Mouse (Mus musculus): ENCODE data around the gene Epm2aip1.
A peak's percentile ranks its signal among the peaks of the same experiment; 100 is the strongest.

The Epm2aip1 gene

DNA sequence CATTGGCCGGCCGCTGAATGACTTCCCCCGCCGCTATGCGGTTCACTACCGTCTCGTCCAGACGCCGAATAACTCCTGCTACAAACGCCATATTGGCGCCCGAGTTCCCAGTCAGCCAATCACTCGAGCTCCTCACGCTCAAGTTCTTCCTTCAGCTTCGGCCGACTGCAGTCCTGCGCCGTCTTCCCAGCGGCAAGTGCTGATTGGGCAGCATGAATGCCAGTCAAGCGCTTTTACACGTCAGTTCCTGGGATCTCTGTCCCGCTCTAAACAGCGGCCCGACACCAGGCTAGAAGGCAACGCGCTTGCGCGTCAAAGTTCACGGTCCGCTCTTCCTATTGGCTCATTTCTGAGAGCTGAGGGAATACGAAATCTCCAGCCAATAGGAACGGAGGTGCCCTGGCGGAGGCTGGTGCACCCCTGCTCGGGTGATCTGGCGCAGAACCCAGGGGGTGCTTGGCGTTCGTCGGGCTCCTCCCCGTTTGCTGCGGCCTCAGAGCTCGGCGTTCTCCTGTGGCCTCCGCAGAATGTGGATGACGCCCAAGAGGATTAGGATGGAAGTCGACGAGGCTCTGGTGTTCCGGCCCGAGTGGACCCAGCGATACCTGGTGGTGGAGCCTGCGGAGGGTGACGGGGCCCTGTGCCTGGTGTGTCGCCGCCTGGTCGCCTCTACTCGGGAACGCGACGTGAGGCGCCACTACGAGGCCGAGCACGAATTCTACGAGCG, at the start of gene Epm2aip1, which contains the start of gene Mlh1:
Gene Epm2aip1 (plus strand): TSS at position 496 of the 727 bp plus-strand sequence.
Gene Mlh1 (minus strand): TSS at position 358 of the 727 bp plus-strand sequence.
- peak; percentile 100 for DNase-seq (ENCODE audit: low read depth, low spot score)

DNA sequence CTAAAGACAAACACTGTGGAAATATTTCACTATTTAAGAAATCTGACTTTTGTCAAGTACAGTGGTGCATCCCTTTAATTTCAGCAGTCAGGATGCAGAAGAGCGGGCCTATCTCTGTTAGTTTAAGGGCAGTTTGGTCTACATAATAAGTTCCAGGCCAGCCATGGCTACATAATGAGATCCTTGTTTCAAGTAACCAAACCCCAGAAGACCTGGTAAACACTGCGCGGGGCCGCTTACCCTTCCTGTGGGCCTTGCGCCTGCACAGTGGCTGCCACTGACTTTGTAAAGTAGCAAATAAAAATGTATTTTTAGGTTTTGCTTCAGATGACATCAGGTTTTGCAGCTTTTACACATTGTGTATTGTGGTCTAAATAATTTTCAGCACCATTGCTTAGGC, 48.3 kb upstream of the Epm2aip1 start:
- DNase-seq (ENCODE audit: low read depth, low spot score): no peak

DNA sequence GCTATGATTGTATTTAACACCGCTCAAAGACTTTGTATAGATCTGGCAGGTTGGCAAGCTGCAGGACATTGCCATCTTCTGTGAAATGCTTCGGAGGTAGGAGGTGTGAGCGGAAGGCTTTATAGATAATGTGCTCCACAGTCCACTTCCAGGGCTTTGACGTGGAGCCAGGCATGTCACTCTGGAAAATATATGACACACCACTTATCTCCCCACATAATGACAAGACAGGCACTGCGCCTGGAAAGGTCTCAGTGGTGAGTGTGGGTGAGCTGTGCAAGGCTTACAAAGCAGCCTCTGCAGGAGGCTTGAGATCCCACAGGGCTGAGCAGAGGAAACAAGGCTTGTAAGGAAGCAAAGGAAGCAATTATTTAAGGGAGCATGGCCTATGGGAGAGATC, 43.3 kb upstream of the Epm2aip1 start:
- no peak for DNase-seq (ENCODE audit: low read depth, low spot score)

DNA sequence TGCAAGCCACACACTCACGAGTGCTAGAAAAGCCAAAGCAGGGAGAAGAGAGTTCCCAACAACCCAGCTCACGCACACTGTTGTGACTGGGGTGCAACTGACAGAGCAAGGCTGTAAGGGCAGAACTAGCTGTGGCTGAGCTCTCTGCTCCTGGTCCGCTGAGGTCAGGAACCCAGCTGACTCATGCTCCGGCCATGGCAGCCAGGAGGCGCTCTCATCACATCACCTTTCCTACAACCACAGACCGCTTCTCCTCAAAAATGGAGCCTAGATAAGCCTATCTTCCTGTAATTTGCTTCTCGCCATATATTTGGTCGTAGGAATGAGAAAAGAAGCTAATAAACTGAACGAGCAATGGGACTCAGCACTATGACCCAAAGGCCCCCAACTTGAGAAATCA, 37.0 kb upstream of the Epm2aip1 start:
- no peak for DNase-seq (ENCODE audit: low read depth, low spot score)

DNA sequence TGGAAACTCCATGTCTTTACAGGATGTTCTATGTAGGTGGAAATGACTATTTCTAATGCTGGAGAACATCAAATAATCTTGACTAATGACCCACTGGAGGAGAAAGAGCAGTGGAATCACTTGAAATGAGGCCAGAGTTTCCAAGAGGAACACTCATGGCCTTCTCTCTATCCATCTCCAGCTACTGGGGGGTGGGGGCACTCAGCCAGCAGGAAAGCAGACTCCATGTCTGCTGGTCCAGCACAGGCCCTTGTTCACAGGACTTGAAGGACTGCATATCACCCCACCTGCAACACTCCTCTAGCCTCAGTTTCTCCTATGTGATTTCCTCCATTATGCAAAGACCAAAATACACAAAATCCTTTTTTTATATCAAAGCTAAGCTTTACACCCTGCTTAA, 34.0 kb upstream of the Epm2aip1 start:
- no peak for DNase-seq (ENCODE audit: low read depth, low spot score)

DNA sequence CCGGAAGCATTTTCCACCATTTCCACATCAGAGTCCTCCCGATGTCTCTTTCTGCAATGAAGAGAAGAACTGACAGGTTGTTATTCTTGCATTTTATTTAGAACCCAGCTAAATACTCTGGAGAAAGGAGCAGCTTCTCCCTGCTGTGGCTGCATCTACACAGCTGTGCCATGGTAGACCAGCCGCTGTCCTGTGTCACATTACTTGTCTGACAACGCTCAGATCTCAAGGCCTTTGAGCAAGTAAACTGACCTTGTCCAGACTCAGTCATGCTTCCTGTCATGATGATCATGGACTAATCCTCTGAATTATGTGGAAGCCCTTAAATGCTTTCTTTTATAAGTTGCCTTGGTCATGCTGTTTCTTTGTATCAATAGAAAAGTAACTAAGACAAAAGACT, 31.9 kb upstream of the Epm2aip1 start:
- no peak for DNase-seq (ENCODE audit: low read depth, low spot score)

DNA sequence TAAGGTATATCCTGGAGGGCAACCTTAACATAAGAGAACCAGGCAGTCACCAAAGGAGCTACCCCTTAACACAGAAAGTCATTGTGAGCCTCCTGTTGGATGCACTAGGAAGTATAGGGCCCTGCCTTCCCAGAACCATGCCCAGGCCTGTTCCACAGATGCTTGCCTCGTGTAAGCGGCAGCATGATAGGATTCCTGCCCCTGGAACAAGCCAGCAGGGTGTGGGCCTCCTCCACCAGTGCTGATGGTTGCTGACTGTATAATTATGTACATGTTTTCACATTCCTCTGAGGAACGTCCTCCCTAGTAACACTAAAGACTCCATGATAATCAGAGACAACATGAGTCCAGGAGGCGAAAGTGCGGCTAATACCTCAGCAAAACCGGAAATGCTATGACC, 28.3 kb upstream of the Epm2aip1 start:
- DNase-seq (ENCODE audit: low read depth, low spot score): no peak

DNA sequence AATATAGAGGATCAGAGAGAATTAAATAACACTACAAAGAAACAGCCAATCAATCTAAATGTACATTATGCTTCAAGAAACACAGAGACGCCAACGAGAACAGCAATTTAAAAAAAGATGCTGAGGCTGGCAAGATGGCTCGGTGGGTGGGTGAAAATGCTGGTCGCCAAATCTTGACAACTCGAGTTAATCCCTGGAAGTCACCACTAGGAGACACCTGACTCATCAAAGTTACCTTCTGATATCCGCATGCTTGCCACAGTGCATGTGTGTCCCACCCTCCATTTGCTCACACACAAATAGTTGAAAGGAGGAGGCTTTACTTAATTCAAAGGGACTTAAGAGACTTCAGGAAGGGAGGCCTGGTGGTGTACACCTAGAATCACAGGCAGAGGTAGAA, 26.2 kb upstream of the Epm2aip1 start:
- DNase-seq (ENCODE audit: low read depth, low spot score): no peak

DNA sequence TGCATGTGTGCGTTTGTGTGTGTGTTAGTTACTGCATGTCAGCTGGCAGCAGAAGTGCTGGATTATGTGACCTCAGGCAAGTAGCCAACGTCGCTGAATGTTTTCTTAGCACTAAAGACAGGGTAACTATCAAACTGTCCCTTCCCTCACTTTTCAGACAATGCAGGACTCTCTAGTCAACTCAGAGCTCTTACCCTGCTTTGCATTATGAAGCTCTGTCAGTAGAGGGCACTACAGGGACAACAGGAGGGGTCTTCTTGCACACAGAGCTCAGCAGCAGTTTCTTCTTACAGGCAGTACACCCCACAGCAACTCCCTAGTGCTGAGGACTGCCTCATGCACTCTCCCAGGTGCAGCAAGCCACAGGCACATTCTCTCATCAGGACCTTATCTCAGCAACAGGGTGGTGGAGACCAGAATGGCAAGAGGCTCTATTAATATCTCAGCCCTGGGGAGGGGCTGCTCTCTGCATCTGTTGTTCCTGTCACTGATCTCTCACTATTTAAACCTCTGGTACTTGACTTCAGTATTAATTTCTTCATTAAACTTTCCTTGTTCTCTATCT, 24.0 kb upstream of the Epm2aip1 start:
- DNase-seq (ENCODE audit: low read depth, low spot score): no peak

DNA sequence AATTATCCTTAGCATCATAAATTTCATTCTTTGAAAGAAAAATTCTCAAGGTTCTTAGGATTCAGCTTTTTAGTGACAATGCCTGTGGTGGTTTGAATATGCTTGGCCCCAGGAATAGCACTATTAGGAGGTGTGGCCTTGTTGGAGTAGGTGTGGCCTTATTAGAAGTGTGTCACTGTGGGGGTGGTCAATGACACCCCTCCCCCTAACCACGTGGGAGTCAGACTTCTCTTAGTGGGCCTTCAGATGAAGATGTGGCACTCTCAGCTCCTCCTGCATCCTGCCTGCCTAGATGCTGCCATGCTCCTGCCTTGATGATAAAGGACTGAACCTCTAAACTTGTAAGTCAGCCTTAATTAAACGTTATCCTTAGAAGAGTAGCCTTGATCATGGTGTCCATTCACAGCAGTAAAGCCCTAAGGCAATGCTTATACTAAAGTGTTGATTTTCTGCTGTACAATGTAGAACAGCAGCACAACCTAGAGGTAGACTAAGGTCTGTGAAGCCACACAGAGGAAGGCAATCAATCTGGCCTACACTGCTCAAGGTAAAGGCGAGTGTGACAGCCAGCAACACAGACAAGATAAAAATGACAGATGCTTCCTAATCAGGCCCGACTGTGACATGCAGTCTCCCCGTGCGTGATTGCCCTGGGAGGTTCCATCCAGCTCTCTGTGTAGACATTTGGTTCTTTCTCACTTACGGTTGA, 19.4 kb upstream of the Epm2aip1 start:
- DNase-seq (ENCODE audit: low read depth, low spot score): no peak

DNA sequence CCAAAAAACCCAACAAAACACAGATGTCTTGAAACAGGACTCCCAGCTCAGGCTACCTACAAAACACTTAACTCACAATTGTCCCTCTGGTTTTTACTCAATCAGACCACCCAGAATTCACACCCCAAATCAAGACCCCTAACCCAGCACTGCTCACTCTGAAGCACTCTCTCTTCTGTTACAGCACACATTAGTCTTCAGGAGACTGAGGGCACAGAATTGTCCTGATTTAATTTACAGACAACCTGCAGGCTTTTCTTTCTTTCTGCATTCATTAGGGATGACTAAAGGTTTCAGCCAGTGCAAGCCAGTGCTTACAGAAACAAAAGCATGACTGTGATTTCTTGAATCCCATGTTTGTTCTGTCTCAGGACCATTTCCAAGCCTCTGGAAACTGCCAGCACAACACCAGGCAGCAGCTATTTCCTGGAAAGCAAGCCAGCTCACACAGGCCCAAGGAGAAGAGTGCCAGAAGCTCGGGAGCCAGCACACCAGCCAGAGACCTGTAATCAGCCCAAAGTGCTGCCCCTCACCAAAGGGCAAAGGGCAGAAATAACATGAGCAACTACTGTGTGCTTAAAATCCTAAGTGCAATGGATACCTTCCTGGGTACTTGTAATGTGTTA, 11.3 kb upstream of the Epm2aip1 start:
- DNase-seq (ENCODE audit: low read depth, low spot score): no peak

DNA sequence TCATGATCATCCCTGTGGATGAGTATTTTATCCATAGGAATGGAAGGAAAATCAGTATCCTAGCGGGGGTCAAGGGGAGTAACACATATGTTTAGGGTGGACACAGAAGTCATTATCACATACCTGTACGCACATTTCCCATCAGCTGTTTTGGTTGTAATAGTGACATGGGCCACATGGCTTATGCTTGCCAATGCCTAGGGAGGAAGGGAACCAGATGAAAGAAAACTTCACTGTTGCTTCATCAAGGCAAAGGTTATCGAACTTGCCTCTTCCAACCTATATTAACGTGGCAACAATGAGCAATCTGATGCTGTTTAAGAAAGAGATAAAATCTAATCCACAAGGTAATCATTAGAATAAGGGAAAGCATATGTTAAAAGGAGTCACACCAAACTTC, 10.4 kb upstream of the Epm2aip1 start:
- DNase-seq (ENCODE audit: low read depth, low spot score): no peak

DNA sequence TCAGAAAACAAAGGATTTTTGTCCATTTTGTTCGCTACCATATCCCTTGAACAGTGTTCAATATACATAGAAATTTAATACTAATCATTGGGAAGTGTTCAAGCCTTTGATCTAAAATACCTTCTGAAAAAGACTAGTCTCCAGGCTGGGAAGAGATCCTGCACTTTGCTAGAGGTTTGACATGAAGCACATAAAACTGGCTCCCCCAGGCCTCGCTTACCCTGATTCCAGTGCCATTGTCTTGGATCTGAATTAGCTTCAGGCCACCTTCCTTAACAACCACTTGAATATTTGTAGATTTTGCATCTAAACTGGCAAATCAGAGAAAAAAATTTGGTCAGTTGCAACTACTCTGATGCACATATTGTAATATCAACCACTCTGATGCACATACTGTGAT, 3.7 kb upstream of the Epm2aip1 start:
- no peak for DNase-seq (ENCODE audit: low read depth, low spot score)

DNA sequence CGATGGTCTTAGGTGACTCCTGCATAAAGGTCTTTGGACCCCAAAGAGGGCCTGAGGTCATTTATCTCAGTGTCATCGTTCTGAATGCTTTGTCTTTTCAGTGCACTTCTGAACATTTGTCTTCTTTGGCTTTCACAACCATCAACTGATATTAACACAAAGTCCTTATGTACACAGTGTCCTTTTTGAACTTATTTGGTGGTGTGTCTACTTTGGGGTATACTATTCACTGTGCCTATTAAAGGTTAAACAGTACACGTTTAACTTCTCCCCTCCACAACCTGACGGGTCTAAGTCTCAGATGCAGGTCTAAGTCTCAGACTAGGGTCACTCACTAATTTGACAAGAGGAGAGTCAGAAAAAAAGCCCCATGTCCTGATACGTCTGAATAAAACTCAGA, 1.1 kb upstream of the Epm2aip1 start:
- DNase-seq (ENCODE audit: low read depth, low spot score): no peak

DNA sequence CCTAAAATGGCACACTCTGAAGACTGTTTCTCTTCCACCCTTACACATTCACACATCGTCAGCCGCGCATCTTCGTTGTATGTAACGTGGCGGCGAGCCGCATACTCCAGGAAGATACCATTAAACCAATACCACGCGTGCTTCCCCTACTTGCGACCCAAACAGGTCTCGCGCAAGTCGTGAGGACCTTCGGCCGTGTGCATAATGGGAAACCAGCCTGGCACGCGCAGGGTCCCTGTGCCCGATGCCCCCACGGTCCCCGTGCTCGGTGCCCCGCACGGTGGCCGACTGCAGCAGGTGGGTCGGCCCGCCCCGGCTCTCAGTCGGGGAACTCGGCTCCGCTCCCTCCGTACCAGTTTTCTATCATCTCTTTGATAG, 684 bp upstream of the Epm2aip1 start:
- no peak for DNase-seq (ENCODE audit: low read depth, low spot score)

DNA sequence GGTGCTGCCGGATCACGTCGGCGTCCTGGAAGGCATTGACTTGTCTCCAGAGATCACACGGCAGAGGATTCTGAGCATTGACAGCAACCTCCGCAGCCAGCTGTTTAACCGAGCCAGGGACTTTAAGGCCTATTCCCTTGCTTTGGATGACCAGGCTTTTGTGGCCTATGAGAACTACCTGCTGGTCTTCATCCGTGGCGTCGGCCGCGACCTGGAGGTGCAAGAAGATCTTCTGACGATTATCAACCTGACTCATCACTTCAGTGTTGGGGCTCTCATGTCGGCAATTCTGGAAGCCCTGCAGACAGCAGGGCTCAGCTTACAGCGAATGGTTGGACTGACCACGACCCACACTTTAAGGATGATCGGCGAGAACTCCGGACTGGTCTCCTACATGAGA, 627 bp downstream of the Epm2aip1 start:
- DNase-seq (ENCODE audit: low read depth, low spot score): no peak

DNA sequence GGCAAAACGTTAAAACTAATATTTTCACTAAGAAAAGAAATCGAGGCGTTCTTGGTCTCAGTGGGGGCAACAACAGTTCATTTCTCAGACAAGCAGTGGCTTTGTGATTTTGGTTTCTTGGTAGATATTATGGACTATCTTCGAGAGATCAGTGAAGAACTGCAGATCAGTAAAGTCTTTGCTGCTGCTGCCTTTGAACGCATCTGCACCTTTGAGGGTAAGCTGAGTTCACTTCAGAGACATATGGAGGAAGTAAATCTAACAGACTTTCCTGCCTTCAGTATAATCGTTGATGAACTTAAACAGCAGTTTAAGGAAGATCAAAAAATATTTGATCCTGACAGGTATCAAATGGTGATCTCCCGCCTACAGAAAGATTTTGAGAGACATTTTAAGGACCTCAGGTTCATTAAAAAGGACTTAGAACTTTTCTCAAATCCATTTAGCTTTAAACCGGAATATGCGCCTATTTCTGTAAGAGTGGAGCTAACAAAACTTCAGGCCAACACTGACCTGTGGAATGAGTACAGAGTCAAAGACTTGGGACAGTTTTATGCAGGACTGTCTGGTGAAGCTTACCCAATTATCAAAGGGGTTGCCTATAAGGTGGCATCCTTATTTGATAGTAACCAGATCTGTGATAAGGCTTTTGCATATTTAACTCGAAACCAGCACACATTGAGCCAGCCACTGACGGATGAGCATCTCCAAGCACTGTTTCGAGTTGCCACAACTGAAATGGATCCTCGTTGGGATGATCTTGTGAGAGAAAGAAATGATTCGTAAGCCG, 1.5 kb downstream of the Epm2aip1 start:
- DNase-seq (ENCODE audit: low read depth, low spot score): no peak

DNA sequence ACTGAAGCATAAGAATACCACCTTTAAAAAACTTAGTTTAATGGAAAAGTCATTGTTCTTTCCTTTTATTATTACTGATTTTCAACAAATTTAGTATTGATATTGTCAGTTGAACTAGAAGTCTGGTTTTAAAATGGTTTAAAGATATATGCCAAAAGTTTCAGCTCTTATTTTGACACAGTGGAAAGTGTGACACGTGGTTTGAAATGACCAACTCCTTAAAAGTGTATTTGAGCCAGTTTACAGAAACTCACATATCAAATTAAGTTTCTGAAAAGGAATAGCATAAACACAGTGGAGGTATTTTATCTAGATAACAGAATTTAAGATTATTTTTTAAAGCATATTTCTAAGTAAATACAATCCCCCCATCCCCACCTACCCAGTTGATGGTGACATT, 2.2 kb downstream of the Epm2aip1 start:
- DNase-seq (ENCODE audit: low read depth, low spot score): no peak

DNA sequence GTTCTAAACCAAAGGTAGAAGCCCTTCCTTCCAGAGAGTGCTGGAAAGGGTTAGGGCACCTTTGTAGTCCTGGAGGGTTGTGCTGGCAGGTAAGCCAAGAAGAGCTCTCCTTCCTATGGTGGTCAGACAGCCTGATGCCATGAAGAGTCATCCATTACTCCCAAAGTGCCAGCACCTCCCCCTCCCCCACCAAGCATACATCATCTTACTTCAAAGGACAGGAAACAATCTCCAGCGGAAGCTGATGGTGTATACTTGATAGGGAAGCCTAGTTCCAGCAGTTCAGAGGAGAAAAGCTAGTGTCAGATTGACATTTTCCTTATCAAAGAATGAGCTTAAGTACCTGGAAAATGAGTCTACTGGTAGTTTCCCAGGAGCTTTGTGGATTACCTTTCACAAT, 3.4 kb downstream of the Epm2aip1 start:
- DNase-seq (ENCODE audit: low read depth, low spot score): no peak

DNA sequence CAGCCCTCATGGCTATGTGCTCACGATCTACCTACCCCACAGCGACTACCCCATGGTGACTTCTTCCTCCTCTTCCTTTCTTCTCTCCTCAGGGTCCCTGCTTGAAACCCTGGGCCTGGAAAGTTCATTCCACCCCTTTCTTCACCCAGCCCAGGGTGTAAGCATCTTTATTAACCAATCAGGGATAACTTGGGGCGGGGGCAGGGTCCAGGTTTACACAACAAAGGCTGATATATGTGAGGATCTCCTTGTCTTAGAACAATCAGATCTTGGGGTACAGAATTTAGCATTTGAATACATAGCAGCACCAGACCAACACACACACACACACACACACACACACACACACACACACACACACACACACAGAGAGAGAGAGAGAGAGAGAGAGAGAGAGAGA, 13.3 kb downstream of the Epm2aip1 start:
- DNase-seq (ENCODE audit: low read depth, low spot score): no peak

DNA sequence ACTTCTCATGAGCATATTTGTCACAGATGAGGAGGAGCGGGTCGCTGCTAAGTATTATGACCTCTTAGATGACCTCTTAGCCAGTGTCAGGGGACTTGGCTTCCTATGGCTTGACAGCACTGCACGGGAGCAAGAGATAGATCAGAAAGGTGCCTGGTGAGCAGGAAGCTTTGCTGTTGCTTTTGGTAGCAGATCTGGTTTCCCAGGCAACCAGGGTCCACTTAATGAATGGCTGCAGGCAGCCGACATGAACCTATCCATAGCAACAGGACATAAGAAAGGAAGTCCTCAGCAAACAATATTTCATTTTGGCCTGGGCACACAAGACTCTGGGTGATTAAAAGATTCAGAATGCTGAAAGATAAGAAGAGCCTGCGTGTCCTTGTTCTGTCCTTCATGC, 13.9 kb downstream of the Epm2aip1 start:
- no peak for DNase-seq (ENCODE audit: low read depth, low spot score)

DNA sequence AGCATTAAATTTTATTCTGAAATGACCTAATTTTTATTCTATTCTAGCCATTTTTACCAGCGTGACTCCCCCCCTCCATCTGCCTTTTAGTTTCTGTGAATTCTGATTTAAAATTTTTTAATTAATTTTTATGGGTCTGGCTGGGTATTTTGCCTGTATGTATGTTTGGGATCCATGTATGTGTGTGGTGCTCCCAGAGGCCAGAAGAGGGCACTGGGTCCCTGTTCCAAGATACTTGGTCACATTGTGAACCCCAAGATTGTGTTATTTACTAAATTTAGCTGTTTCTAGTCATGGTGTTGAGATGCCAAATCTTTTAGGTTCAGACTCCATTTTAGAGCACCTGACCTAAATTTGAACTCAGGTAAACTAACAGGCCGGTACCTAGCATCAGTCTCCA, 14.7 kb downstream of the Epm2aip1 start:
- DNase-seq (ENCODE audit: low read depth, low spot score): no peak
